In genomic region chr1:177346540-177346939, GRCm38 (mm10) we compare ENCODE assay signal across 25 mouse cellular contexts.
DNase-seq lines count a peak whose midpoint lies in the region; ATAC-seq and TF ChIP-seq lines count a peak whose summit lies in the region.
"Had no signal": no experiment of that assay in that cellular context is flagged by ENCODE, and none has a peak within 500 bp of the region (broad histone marks: within the 10 kb centered on the region; RNA-seq: fewer than 3 reads in every experiment).

No protein-coding gene starts in this region.

- DNase-seq in heart, postnatal 25 days (ENCODE audit: low spot score) = no peak
- peak; percentile 16 for DNase-seq in heart, postnatal 0 days (ENCODE audit: low spot score)
- DNase-seq in heart, adult 2 months = no peak
- no peak for DNase-seq in midbrain, embryonic 10.5 days (ENCODE audit: low spot score)
- no peak for DNase-seq in midbrain, postnatal 0 days (ENCODE audit: low spot score)
- DNase-seq: adrenal gland, postnatal 25 days; B cell, adult 2 months; cerebellum, adult 11-12 months; cerebellum, adult 9-11 months; embryo, embryonic 11 days; gastrocnemius, postnatal 14 days; kidney, adult 8-10 months; liver, postnatal 0 days; midbrain, embryonic 14.5 days; retina, postnatal 1 day had no signal

- no peaks in the 10 kb centered on the region for H3K9me3 ChIP-seq in heart, embryonic 12.5 days (replicated peaks)
- H3K9me3 ChIP-seq in heart, postnatal 0 days (replicated peaks; ENCODE audit: control insufficient read depth, low read length) = no peaks in the 10 kb centered on the region
- no peaks in the 10 kb centered on the region for H3K9me3 ChIP-seq in midbrain, embryonic 10.5 days (replicated peaks)
- no peaks in the 10 kb centered on the region for H3K9me3 ChIP-seq in midbrain, postnatal 0 days (ENCODE audit: low read length)
- H3K9me3 ChIP-seq: embryonic facial prominence, embryonic 12.5 days; hindbrain, embryonic 12.5 days; intestine, embryonic 15.5 days; liver, embryonic 12.5 days; neural tube, embryonic 15.5 days had no signal

- TF ChIP-seq EP300 in heart, postnatal 0 days (IDR thresholded peaks at IDR 0.05; ENCODE audit: low read depth) = no peak
- no peak for TF ChIP-seq EP300 in heart, adult 2 months (IDR thresholded peaks at IDR 0.05; ENCODE audit: insufficient read depth, low read depth, low read length)

- no peak overlapping the region for H3K4me3 ChIP-seq in heart, embryonic 12.5 days
- H3K4me3 ChIP-seq in heart, postnatal 0 days (ENCODE audit: low read depth, low read length) = no peak overlapping the region
- no peak overlapping the region for H3K4me3 ChIP-seq in heart, adult 2 months
- H3K4me3 ChIP-seq in midbrain, embryonic 10.5 days = no peak overlapping the region
- H3K4me3 ChIP-seq in midbrain, postnatal 0 days (ENCODE audit: low read depth, low read length) = no peak overlapping the region
- H3K4me3 ChIP-seq: embryonic facial prominence, embryonic 12.5 days; hindbrain, embryonic 12.5 days; intestine, embryonic 15.5 days; liver, embryonic 12.5 days; neural tube, embryonic 15.5 days had no signal

- H3K27ac ChIP-seq in heart, embryonic 12.5 days (ENCODE audit: poor library complexity, severe bottlenecking) = peak overlapping the region; percentile 8; the same call in 1 of the 2 replicates
- no peak overlapping the region for H3K27ac ChIP-seq in heart, postnatal 0 days (ENCODE audit: low read depth)
- H3K27ac ChIP-seq in heart, adult 2 months = no peak overlapping the region
- peak overlapping the region; percentile 69; the same call in 1 of the 2 replicates for H3K27ac ChIP-seq in midbrain, embryonic 10.5 days (replicated peaks)
- H3K27ac ChIP-seq in midbrain, postnatal 0 days (ENCODE audit: low read depth, low read length) = no peak overlapping the region
- H3K27ac ChIP-seq: embryonic facial prominence, embryonic 12.5 days; hindbrain, embryonic 12.5 days; hindbrain, postnatal 0 days; intestine, embryonic 15.5 days; kidney, postnatal 0 days; liver, embryonic 12.5 days; macrophage; neural tube, embryonic 15.5 days had no signal

- intact Hi-C loops in heart, postnatal 25 days (cut with DNase I) = no loop called here
- intact Hi-C loops in heart, adult 2 months (cut with DNase I) = no loop called here

- no peak overlapping the region for H3K4me2 ChIP-seq in heart, embryonic 12.5 days
- no peak overlapping the region for H3K4me2 ChIP-seq in heart, postnatal 0 days (ENCODE audit: low read depth, low read length)
- H3K4me2 ChIP-seq in midbrain, postnatal 0 days (ENCODE audit: low read depth, low read length, poor library complexity, severe bottlenecking) = no peak overlapping the region
- H3K4me2 ChIP-seq: embryonic facial prominence, embryonic 12.5 days; hindbrain, embryonic 12.5 days; intestine, embryonic 15.5 days; liver, embryonic 12.5 days; neural tube, embryonic 15.5 days had no signal

- no peak for TF ChIP-seq CTCF in heart, postnatal 0 days (IDR thresholded peaks at IDR 0.05; ENCODE audit: low read depth)
- TF ChIP-seq CTCF in heart, adult 2 months (IDR thresholded peaks at IDR 0.05) = no peak
- no peak for TF ChIP-seq CTCF in midbrain, postnatal 0 days (IDR thresholded peaks at IDR 0.05)

- H3K36me3 ChIP-seq in heart, embryonic 12.5 days = no peaks in the 10 kb centered on the region
- H3K36me3 ChIP-seq in heart, postnatal 0 days (replicated peaks; ENCODE audit: control insufficient read depth, insufficient read depth, low read length) = no peaks in the 10 kb centered on the region
- H3K36me3 ChIP-seq in heart, adult 2 months (ENCODE audit: control insufficient read depth, insufficient read depth, low read length) = no peaks in the 10 kb centered on the region
- no peaks in the 10 kb centered on the region for H3K36me3 ChIP-seq in midbrain, embryonic 10.5 days
- no peaks in the 10 kb centered on the region for H3K36me3 ChIP-seq in midbrain, postnatal 0 days (ENCODE audit: insufficient read depth, low read length)
- H3K36me3 ChIP-seq: embryonic facial prominence, embryonic 12.5 days; hindbrain, embryonic 12.5 days; intestine, embryonic 15.5 days; liver, embryonic 12.5 days; neural tube, embryonic 15.5 days had no signal

- H3K9ac ChIP-seq in heart, embryonic 12.5 days = no peak overlapping the region
- H3K9ac ChIP-seq in heart, postnatal 0 days (replicated peaks; ENCODE audit: low read depth, low read length) = no peak overlapping the region
- no peak overlapping the region for H3K9ac ChIP-seq in heart, adult 2 months (ENCODE audit: low read depth, low read length)
- no peak overlapping the region for H3K9ac ChIP-seq in midbrain, postnatal 0 days (replicated peaks; ENCODE audit: low read length, poor library complexity, severe bottlenecking)
- H3K9ac ChIP-seq: embryonic facial prominence, embryonic 12.5 days; hindbrain, embryonic 12.5 days; intestine, embryonic 15.5 days; liver, embryonic 12.5 days; liver, postnatal 0 days; neural tube, embryonic 15.5 days had no signal

- no peaks in the 10 kb centered on the region for H3K27me3 ChIP-seq in heart, embryonic 12.5 days (replicated peaks)
- no peaks in the 10 kb centered on the region for H3K27me3 ChIP-seq in heart, postnatal 0 days (ENCODE audit: control insufficient read depth, insufficient read depth, low read length)
- no peaks in the 10 kb centered on the region for H3K27me3 ChIP-seq in heart, adult 2 months (ENCODE audit: control insufficient read depth, insufficient read depth, low read length)
- no peaks in the 10 kb centered on the region for H3K27me3 ChIP-seq in midbrain, embryonic 10.5 days (ENCODE audit: low read depth, poor library complexity, severe bottlenecking)
- no peaks in the 10 kb centered on the region for H3K27me3 ChIP-seq in midbrain, postnatal 0 days (ENCODE audit: insufficient read depth, low read length)
- H3K27me3 ChIP-seq: embryonic facial prominence, embryonic 12.5 days; hindbrain, embryonic 12.5 days; intestine, embryonic 15.5 days; liver, embryonic 12.5 days; neural tube, embryonic 15.5 days had no signal

- TF ChIP-seq POLR2A in heart, adult 2 months (IDR thresholded peaks at IDR 0.05; ENCODE audit: insufficient read depth, low read depth, low read length) = no peak

- no peaks in the 10 kb centered on the region for H3K79me2 ChIP-seq in heart, adult 2 months (replicated peaks; ENCODE audit: control insufficient read depth, insufficient read depth, low read length)

- peak; percentile 76 for ATAC-seq in heart, embryonic 12.5 days (ENCODE audit: insufficient number of reproducible peaks, low FRiP score)
- no peak for ATAC-seq in heart, postnatal 0 days (ENCODE audit: insufficient read depth, low read depth)
- ATAC-seq in midbrain, postnatal 0 days (ENCODE audit: low FRiP score) = no peak
- ATAC-seq: hindbrain, postnatal 0 days; intestine, embryonic 15.5 days; liver, embryonic 12.5 days; liver, postnatal 0 days; lung, postnatal 0 days had no signal

- WGBS in heart, embryonic 12.5 days = 43% methylated on average over 6 of the region's 6 CpGs
- WGBS in heart, postnatal 0 days = 33% methylated on average over 6 of the region's 6 CpGs
- WGBS in heart, adult 2 months = 27% methylated on average over 6 of the region's 6 CpGs
- 83% methylated on average over 6 of the region's 6 CpGs for WGBS in midbrain, embryonic 10.5 days
- WGBS in midbrain, postnatal 0 days = 79% methylated on average over 6 of the region's 6 CpGs

- peaks cover 15% of the 10 kb centered on the region for H3K4me1 ChIP-seq in heart, embryonic 12.5 days (replicated peaks)
- no peaks in the 10 kb centered on the region for H3K4me1 ChIP-seq in heart, postnatal 0 days (ENCODE audit: control insufficient read depth, insufficient read depth)
- no peaks in the 10 kb centered on the region; the same call in 1 of the 2 replicates for H3K4me1 ChIP-seq in heart, adult 2 months (ENCODE audit: control insufficient read depth, insufficient read depth, low read length)
- H3K4me1 ChIP-seq in midbrain, embryonic 10.5 days = peaks cover 20% of the 10 kb centered on the region
- H3K4me1 ChIP-seq in midbrain, postnatal 0 days (ENCODE audit: insufficient read depth, low read length) = no peaks in the 10 kb centered on the region
- H3K4me1 ChIP-seq: intestine, embryonic 15.5 days; liver, embryonic 12.5 days; neural tube, embryonic 15.5 days had no signal

Comparison
In these comparisons a context has a peak if more than half of its experiments do, and no peak if none do; other contexts are left out.
1. H3K27ac ChIP-seq: peak in heart, embryonic 12.5 days (single experiment) and midbrain, embryonic 10.5 days (single experiment); none in heart, postnatal 0 days (single experiment), heart, adult 2 months (single experiment) and midbrain, postnatal 0 days (single experiment).